Mouse (Mus musculus) heart, postnatal 0 days (tissue): ENCODE measurements at regions not wholly inside any gene's neighbourhood (a gene's known extent, or its start where the extent isn't known, plus 50 kb on each side); places are given as distances from the start of the nearest gene placed in this dataset.

Experiments used
- ATAC-seq: fragments of 200-750 bp; cut with Nextera tagmentation; 2 replicates; pipeline ENCODE4 v1.8.0; 2017; ENCODE audit warnings: low read depth, moderate number of reproducible peaks, moderate library complexity; ENCODE audit not compliant: insufficient read depth
- DNase-seq: peaks from one replicate; pipeline ENCODE4 v3.0.0-alpha.2; 2016; ENCODE audit warnings: low spot score
- H3K27ac ChIP-seq: fragments of 300-500 bp; sonication (generic); 2 replicates; pipeline ENCODE4 v1.5.1; 2014; ENCODE audit warnings: low read depth, mild to moderate bottlenecking
- H3K27me3 ChIP-seq: fragments of 300-500 bp; sonication (generic); 2 replicates; pipeline ENCODE4 v1.6.1; 2014; ENCODE audit warnings: low read length, mixed read lengths; ENCODE audit not compliant: control insufficient read depth, insufficient read depth
- H3K36me3 ChIP-seq: fragments of 300-500 bp; sonication (generic); replicated peaks from 2 replicates; pipeline ENCODE4 v1.6.1; 2014; ENCODE audit warnings: low read length, mixed read lengths; ENCODE audit not compliant: control insufficient read depth, insufficient read depth
- H3K4me1 ChIP-seq: fragments of 300-500 bp; sonication (generic); 2 replicates; pipeline ENCODE4 v1.6.1; 2014; ENCODE audit warnings: antibody characterized with exemption; ENCODE audit not compliant: control insufficient read depth, insufficient read depth
- H3K4me2 ChIP-seq: fragments of 300-500 bp; sonication (generic); 2 replicates; pipeline ENCODE4 v1.6.1; 2014; ENCODE audit warnings: low read depth, mild to moderate bottlenecking, low read length, moderate library complexity
- H3K4me3 ChIP-seq: fragments of 300-500 bp; sonication (generic); 2 replicates; pipeline ENCODE4 v1.5.1; 2014; ENCODE audit warnings: low read depth, low read length
- H3K9ac ChIP-seq: fragments of 300-500 bp; sonication (generic); replicated peaks from 2 replicates; pipeline ENCODE4 v1.6.1; 2014; ENCODE audit warnings: low read depth, low read length, mixed read lengths
- H3K9me3 ChIP-seq: fragments of 300-500 bp; sonication (generic); replicated peaks from 2 replicates; pipeline ENCODE4 v1.6.1; 2016; ENCODE audit warnings: low read length; ENCODE audit not compliant: control insufficient read depth
- CTCF ChIP-seq: IDR thresholded peaks from 2 replicates; pipeline ENCODE4 v1.5.1; 2016; ENCODE audit warnings: antibody characterized with exemption, control low read depth, low read depth
- EP300 ChIP-seq: IDR thresholded peaks from 2 replicates; pipeline ENCODE4 v1.6.1; 2016; ENCODE audit warnings: antibody characterized with exemption, low read depth
- WGBS: fragments of 180-500 bp; shearing (Covaris S2); extraction: QIAGEN DNeasy Blood & Tissue Kit; methylation state at CpG from one replicate; pipeline ENCODE4 v1.1.7; 2014; 5-methylcytosine and 5-hydroxymethylcytosine counted together

GRCm38 (mm10) chr14:48005092-48005928 is 115.3 kb upstream of the Peli2 start:
- H3K36me3 ChIP-seq = no peaks in the 10 kb centered on the region
- no peak for DNase-seq
- H3K9ac ChIP-seq = no peak overlapping the region
- WGBS = 69% methylated on average over 6 of the region's 6 CpGs
- H3K4me2 ChIP-seq = no peak overlapping the region
- no peak overlapping the region for H3K4me3 ChIP-seq
- no peaks in the 10 kb centered on the region for H3K4me1 ChIP-seq
- no peak for ATAC-seq
- no peak for TF ChIP-seq EP300
- TF ChIP-seq CTCF = no peak
- H3K9me3 ChIP-seq = no peaks in the 10 kb centered on the region
- no peaks in the 10 kb centered on the region for H3K27me3 ChIP-seq
- no peak overlapping the region for H3K27ac ChIP-seq

- no peak overlapping the region for H3K4me2 ChIP-seq
- TF ChIP-seq CTCF = no peak
- TF ChIP-seq EP300 = no peak
- no peaks in the 10 kb centered on the region for H3K9me3 ChIP-seq
- no peak overlapping the region for H3K27ac ChIP-seq
- DNase-seq (no peak), ATAC-seq (no peak)
- no peaks in the 10 kb centered on the region for H3K27me3 ChIP-seq
- 73% methylated on average over 1 of the region's 1 CpGs for WGBS
- H3K36me3 ChIP-seq = no peaks in the 10 kb centered on the region
- no peaks in the 10 kb centered on the region for H3K4me1 ChIP-seq
- H3K4me3 ChIP-seq = no peak overlapping the region
- no peak overlapping the region for H3K9ac ChIP-seq
Observed at GRCm38 (mm10) chr14:48005929-48006309, 114.7 kb upstream of the Peli2 start.

GRCm38 (mm10) chr14:48012361-48013215 is 108.0 kb upstream of the Peli2 start:
- Histone ChIP-seq H3K36me3 (no peaks in the 10 kb centered on the region), H3K4me1 (no peaks in the 10 kb centered on the region), H3K9ac (no peak overlapping the region), H3K9me3 (no peaks in the 10 kb centered on the region), H3K27me3 (no peaks in the 10 kb centered on the region), H3K4me2 (no peak overlapping the region), H3K27ac (no peak overlapping the region), H3K4me3 (no peak overlapping the region)
- TF ChIP-seq CTCF (no peak), EP300 (no peak)
- DNase-seq = no peak
- 67% methylated on average over 2 of the region's 2 CpGs for WGBS
- no peak for ATAC-seq

GRCm38 (mm10) chr14:48013431-48013830 is 107.2 kb upstream of the Peli2 start:
- H3K27me3 ChIP-seq = no peaks in the 10 kb centered on the region
- no peak overlapping the region for H3K4me3 ChIP-seq
- no peak for ATAC-seq
- TF ChIP-seq EP300 (no peak), CTCF (no peak)
- H3K4me1 ChIP-seq = no peaks in the 10 kb centered on the region
- H3K9me3 ChIP-seq = no peaks in the 10 kb centered on the region
- no peak for DNase-seq
- WGBS = 43% methylated on average over 1 of the region's 1 CpGs
- H3K27ac ChIP-seq = no peak overlapping the region
- H3K36me3 ChIP-seq = no peaks in the 10 kb centered on the region
- no peak overlapping the region for H3K9ac ChIP-seq
- H3K4me2 ChIP-seq = no peak overlapping the region

GRCm38 (mm10) chr14:48014776-48015175 is 105.8 kb upstream of the Peli2 start:
- Histone ChIP-seq H3K4me3 (no peak overlapping the region), H3K27me3 (no peaks in the 10 kb centered on the region), H3K4me1 (no peaks in the 10 kb centered on the region), H3K27ac (no peak overlapping the region), H3K9me3 (no peaks in the 10 kb centered on the region), H3K36me3 (no peaks in the 10 kb centered on the region), H3K9ac (no peak overlapping the region), H3K4me2 (no peak overlapping the region)
- 71% methylated on average over 2 of the region's 2 CpGs for WGBS
- DNase-seq (no peak), ATAC-seq (no peak)
- TF ChIP-seq EP300 = no peak
- no peak for TF ChIP-seq CTCF
